Mouse (Mus musculus) kidney, postnatal 0 days (tissue): ENCODE measurements around the gene Capzb. TPM values are rescaled to one million over a fixed set of nuclear protein-coding genes. Genes with fewer than 3 reads are reported as not detected.
A peak's percentile ranks its signal among the peaks of the same experiment; 100 is the strongest.

Source experiments
- ATAC-seq: fragments of 200-750 bp; cut with Nextera tagmentation; replicated peaks from 2 replicates; pipeline ENCODE4 v1.8.0; 2017; ENCODE audit warnings: low read depth, moderate number of reproducible peaks, moderate TSS enrichment, moderate library complexity; ENCODE audit not compliant: low FRiP score
- DNase-seq: peaks from one replicate; pipeline ENCODE4 v3.0.0-alpha.2; 2016; ENCODE audit warnings: low spot score
- H3K27ac ChIP-seq: fragments of 300-500 bp; sonication (generic); 2 replicates; pipeline ENCODE4 v1.5.1; 2014; ENCODE audit warnings: mild to moderate bottlenecking
- H3K27me3 ChIP-seq: fragments of 300-500 bp; sonication (generic); 2 replicates; pipeline ENCODE4 v1.6.1; 2014; ENCODE audit warnings: low read length, mixed read lengths; ENCODE audit not compliant: insufficient read depth
- H3K36me3 ChIP-seq: fragments of 300-500 bp; sonication (generic); 2 replicates; pipeline ENCODE4 v1.6.1; 2014; ENCODE audit warnings: low read length, mixed read lengths; ENCODE audit not compliant: insufficient read depth
- H3K4me1 ChIP-seq: fragments of 300-500 bp; sonication (generic); replicated peaks from 2 replicates; pipeline ENCODE4 v1.6.1; 2014; ENCODE audit warnings: antibody characterized with exemption, low read length, mixed read lengths; ENCODE audit not compliant: insufficient read depth
- H3K4me2 ChIP-seq: fragments of 300-500 bp; sonication (generic); 2 replicates; pipeline ENCODE4 v1.6.1; 2014; ENCODE audit warnings: mild to moderate bottlenecking, low read length, moderate library complexity, mixed read lengths
- H3K4me3 ChIP-seq: fragments of 300-500 bp; sonication (generic); replicated peaks from 2 replicates; pipeline ENCODE4 v1.5.1; 2014; ENCODE audit warnings: low read depth, low read length
- H3K9ac ChIP-seq: fragments of 300-500 bp; sonication (generic); 2 replicates; pipeline ENCODE4 v1.6.1; 2014; ENCODE audit warnings: low read depth, low read length
- H3K9me3 ChIP-seq: fragments of 300-500 bp; sonication (generic); replicated peaks from 2 replicates; pipeline ENCODE4 v1.6.1; 2016; ENCODE audit warnings: low read length, inconsistent platforms, mixed read lengths
- CTCF ChIP-seq: IDR thresholded peaks from 2 replicates; pipeline ENCODE4 v1.5.1; 2016; ENCODE audit warnings: antibody characterized with exemption, low read depth, mild to moderate bottlenecking, moderate library complexity
- WGBS: fragments of 180-500 bp; shearing (Covaris S2); extraction: QIAGEN DNeasy Blood & Tissue Kit; methylation state at CpG from one replicate; pipeline ENCODE4 v1.1.7; 2014; 5-methylcytosine and 5-hydroxymethylcytosine counted together
- polyA plus RNA-seq: library from polyadenylated mRNA; unstranded; fragments of >200 nt; fragmentation: Nextera tagmentation; extraction: Ambion mirVana; gene quantifications from 2 replicates; pipeline ENCODE4 v1.2.1, GENCODE M21; 2015

The Capzb gene
- polyA plus RNA-seq, 1 experiment from 2014 or later, result 304 TPM

DNA sequence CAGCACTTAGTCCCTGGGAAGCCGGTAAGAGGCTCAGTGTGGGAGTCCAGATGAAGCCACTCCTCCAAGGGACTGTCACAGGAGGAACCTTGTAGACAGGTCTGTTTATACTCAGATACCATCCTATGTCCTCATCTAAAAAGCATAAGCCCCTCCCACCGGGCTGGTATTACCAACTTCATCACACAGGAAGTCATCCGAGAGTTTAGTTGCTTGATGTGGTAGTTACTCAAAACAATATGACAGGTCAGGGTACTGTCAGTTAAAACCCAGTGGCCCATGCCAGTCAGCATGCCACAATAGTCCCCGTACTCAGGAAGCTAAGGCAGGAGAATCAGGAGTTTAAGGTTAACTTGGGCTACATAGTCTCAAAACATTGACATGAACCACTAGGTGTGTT is 127.0 kb downstream of the Capzb start:
- no peaks in the 10 kb centered on the region for H3K4me1 ChIP-seq
- no peaks in the 10 kb centered on the region for H3K27me3 ChIP-seq
- 0 out of 2 replicates have a peak, but pooled peaks cover 9% of the 10 kb centered on the region for H3K36me3 ChIP-seq
- no peak overlapping the region for H3K27ac ChIP-seq
- DNase-seq (no peak), ATAC-seq (no peak)
- 91% methylated on average over 4 of the region's 4 CpGs for WGBS
- H3K9ac ChIP-seq, result no peak overlapping the region
- no peak overlapping the region for H3K4me3 ChIP-seq
- no peaks in the 10 kb centered on the region for H3K9me3 ChIP-seq
- H3K4me2 ChIP-seq, result no peak overlapping the region
- no peak for TF ChIP-seq CTCF

DNA sequence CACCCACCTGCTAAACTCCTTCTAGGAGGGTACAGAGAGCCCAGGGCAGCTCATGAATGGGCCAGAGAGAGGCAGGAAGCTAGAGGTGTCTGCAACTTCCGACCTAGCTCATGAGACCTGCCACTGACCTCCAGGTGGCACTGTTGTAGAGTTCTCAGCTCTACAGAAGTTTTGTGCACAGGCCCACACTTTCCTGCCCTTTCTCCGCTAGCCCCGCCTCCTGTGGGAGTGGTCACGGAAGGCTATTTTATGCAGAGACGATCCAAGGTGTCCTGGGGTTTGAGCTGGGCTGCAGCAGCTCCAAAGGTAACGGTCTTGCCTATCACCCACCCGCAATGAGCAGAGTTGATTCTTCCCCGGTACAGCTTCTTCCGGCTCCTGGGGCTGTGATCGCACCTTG is 137.9 kb downstream of the Capzb start:
- no peaks in the 10 kb centered on the region for H3K9me3 ChIP-seq
- WGBS, result 13% methylated on average over 10 of the region's 10 CpGs

DNA sequence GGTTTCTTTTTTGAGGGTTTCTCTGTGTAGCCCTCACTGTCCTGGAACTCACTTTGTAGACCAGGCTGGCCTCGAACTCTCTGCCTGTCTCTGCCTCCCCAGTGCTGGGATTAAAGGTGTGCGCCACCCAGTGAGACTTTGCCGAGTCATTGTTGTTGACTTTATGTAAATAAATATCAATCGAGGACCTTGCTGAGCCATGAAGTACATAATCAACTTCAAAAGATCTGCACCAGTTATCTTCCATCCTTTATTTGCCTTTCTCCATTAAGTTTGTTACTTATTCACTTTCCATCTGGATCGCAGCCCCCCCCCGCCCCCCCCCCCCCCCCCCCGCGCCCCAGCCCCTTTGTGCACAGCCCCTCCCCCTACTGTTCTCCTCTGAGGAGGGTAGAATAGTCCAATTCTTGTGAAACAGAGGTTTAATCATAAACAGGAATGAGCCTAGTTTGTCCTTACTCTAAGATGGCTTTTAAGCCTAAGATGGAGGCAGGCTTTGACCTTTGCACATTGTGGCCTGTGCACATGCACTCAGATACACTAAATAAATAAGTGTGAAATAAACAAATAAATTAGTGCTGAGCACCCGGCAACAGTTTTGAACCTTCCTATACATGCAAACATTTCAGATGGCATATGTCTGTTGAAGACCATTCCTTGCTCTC is 142.1 kb downstream of the Capzb start:
- Histone ChIP-seq H3K27me3 (no peaks in the 10 kb centered on the region), H3K4me1 (no peaks in the 10 kb centered on the region), H3K4me2 (no peak overlapping the region), H3K27ac (peak overlapping the region; percentile 31; the same call in 1 of the 2 replicates), H3K4me3 (no peak overlapping the region), H3K36me3 (no peaks in the 10 kb centered on the region), H3K9ac (no peak overlapping the region), H3K9me3 (no peaks in the 10 kb centered on the region)
- 50% methylated on average over 8 of the region's 9 CpGs for WGBS
- ATAC-seq, result peak; percentile 64; the same call in 1 of the 2 replicates
- no peak for TF ChIP-seq CTCF
- DNase-seq, result peak; percentile 33

More for the DNA sequence above, 137.9 kb downstream of the Capzb start:
- Histone ChIP-seq H3K9ac (no peak overlapping the region), H3K36me3 (no peaks in the 10 kb centered on the region), H3K4me3 (peak overlapping the region; percentile 18; the same call in 1 of the 2 replicates), H3K27ac (no peak overlapping the region), H3K4me2 (peak overlapping the region; percentile 52), H3K27me3 (no peaks in the 10 kb centered on the region), H3K4me1 (no peaks in the 10 kb centered on the region)
- DNase-seq (peak; percentile 92), ATAC-seq (peak; percentile 81)
- TF ChIP-seq CTCF, result peak; percentile 82

DNA sequence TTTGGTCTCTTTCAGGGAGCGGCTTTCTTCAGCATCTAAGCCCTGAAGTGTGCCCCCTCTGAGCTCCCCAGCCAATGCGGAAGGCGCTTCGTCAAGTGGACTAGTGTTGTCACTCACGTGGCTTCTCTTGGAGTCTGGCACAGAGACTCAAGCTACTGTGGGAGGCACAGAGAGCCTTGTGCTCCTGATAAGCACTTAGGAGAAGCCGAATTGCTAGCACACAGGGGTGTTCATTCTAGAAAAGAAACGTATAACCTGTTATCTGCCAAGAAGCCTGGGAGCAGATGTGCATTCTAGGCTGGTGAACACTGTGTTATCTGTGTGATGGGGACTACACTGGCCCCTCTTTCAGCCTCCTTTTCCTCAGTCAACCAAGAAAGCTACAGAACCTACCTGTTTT is 142.8 kb downstream of the Capzb start:
- Histone ChIP-seq H3K9me3 (no peaks in the 10 kb centered on the region), H3K4me3 (no peak overlapping the region), H3K4me2 (no peak overlapping the region), H3K27ac (peak overlapping the region; percentile 31; the same call in 1 of the 2 replicates), H3K9ac (no peak overlapping the region), H3K36me3 (no peaks in the 10 kb centered on the region), H3K27me3 (no peaks in the 10 kb centered on the region), H3K4me1 (no peaks in the 10 kb centered on the region)
- TF ChIP-seq CTCF, result no peak
- DNase-seq, result no peak
- ATAC-seq, result no peak
- 71% methylated on average over 7 of the region's 7 CpGs for WGBS

DNA sequence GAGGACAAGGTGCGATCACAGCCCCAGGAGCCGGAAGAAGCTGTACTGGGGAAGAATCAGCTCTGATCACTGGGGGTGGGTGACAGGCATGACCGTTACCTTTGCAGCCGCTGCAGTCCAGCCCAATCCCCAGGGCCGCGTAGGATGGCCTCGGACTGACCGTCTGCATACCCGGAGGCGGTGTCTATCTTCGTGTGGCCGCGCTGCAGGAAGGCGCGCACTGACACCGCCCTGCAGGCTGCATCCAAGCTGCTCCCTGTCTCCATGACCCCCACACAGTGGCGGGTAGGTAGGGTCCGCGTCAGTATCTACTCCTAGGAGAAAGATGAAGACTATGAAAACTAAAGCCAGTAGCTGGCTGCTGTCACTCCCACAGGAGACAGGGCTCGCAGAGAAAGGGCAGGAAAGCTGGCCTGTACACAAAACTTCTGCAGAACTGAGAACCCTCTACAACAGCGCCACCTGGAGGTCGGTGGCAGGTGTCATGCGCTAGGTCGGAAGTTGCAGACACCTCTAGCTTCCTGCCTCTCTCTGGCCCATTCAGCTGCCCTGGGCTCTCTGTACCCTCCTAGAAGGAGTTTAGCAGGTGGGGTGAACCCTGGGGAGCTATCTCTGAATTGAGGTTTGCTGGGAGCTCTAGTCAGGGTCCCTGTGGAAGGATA is 144.3 kb downstream of the Capzb start:
- ATAC-seq (peak; percentile 73), DNase-seq (peak; percentile 90)
- H3K27ac ChIP-seq, result no peak overlapping the region
- H3K4me3 ChIP-seq, result peak overlapping the region; percentile 21
- H3K27me3 ChIP-seq, result no peaks in the 10 kb centered on the region
- H3K4me2 ChIP-seq, result peak overlapping the region; percentile 50
- 30% methylated on average over 24 of the region's 24 CpGs for WGBS
- H3K9me3 ChIP-seq, result no peaks in the 10 kb centered on the region
- no peaks in the 10 kb centered on the region for H3K36me3 ChIP-seq
- 0 out of 2 replicates have a peak overlapping the region, but pooled peaks have one; percentile 35 for H3K9ac ChIP-seq
- no peaks in the 10 kb centered on the region for H3K4me1 ChIP-seq
- peak; percentile 92 for TF ChIP-seq CTCF

DNA sequence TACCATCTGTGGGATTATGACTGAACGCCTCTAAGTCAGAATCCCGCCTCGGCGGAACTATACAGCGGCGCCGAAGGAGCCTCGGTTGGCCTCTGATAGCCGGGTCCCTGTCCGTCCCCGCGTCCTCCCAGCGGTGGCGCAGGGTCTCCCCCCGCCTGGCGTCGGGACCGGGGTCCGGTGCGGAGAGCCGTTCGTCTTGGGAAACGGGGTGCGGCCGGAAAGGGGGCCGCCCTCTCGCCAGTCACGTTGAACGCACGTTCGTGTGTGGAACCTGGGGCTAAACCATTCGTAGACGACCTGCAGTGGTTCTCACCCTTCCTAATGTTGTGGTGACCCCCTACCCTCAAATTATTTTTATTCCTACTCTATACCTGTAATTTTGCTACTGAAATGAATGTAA is 145.4 kb downstream of the Capzb start:
- no peak overlapping the region for H3K9ac ChIP-seq
- no peak for DNase-seq
- H3K4me2 ChIP-seq, result no peak overlapping the region
- no peaks in the 10 kb centered on the region for H3K36me3 ChIP-seq
- no peak overlapping the region for H3K27ac ChIP-seq
- H3K4me1 ChIP-seq, result no peaks in the 10 kb centered on the region
- no peaks in the 10 kb centered on the region for H3K9me3 ChIP-seq
- H3K4me3 ChIP-seq, result no peak overlapping the region
- no peak for TF ChIP-seq CTCF
- WGBS, result 61% methylated on average over 33 of the region's 33 CpGs
- ATAC-seq, result no peak
- H3K27me3 ChIP-seq, result no peaks in the 10 kb centered on the region
